Mouse (Mus musculus): ENCODE data around the gene Nek2. TPM values are rescaled to one million over a fixed set of nuclear protein-coding genes. Genes with fewer than 3 reads are reported as not detected.

Nek2 gene
- 10 to 100 TPM; 19.0 to 20.4 TPM for total RNA-seq (2021)
- long read RNA-seq, experiment 1, transcript Nek2-201 (8 exons, 3,227 nt) = major isoform, 8 of 21 reads
- long read RNA-seq, experiment 1, partial matches to known transcripts = 5 of 21 reads
- long read RNA-seq, experiment 1, other reads (novel, unspliced or antisense) = 8 of 21 reads
- long read RNA-seq, experiment 2, transcript Nek2-201 (8 exons, 3,227 nt) = major isoform, 40 of 57 reads
- long read RNA-seq, experiment 2, partial matches to known transcripts = 1 of 57 reads
- long read RNA-seq, experiment 2, other reads (novel, unspliced or antisense) = 16 of 57 reads

DNA sequence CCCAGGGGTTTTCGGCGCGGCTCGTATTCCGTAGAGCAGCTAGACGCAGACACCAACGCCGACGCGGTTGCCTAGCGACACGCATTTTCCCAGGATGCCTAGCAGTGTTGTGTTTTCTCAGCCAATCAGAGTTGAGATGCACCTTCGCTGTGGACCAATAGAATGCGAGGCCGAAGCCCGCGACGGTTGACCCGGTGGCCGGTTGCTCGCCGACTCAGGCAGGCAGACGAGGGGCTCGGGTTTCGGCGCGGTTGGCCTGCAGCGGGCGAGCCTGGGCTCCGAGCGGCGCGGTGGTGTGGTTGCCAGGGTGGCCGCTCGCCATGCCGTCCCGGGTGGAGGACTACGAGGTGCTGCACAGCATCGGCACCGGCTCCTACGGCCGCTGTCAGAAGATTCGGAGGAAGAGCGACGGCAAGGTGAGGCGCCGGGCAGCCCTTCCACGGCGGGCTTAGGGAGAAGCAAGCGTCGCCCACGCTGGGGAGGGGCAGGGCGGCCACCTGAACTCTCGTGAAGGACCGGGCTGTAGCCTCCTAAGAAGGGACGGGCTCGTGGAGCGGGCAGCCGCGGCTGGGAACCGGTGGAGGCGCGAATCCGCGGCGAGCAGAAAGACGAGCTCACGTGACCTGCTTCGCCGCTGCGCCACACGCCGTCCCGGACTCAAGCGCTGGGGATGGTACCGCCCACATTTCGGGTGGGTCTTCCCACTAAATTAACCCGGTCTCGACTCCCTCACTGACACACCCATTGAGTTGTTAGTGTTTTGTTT lies at the start of gene Nek2:
Nek2 (plus strand) TSS at position 119 of the 766 bp plus-strand sequence.
- DNase-seq (ENCODE audit: low spot score in 2 of 2) = peak; percentile 95 to 96

DNA sequence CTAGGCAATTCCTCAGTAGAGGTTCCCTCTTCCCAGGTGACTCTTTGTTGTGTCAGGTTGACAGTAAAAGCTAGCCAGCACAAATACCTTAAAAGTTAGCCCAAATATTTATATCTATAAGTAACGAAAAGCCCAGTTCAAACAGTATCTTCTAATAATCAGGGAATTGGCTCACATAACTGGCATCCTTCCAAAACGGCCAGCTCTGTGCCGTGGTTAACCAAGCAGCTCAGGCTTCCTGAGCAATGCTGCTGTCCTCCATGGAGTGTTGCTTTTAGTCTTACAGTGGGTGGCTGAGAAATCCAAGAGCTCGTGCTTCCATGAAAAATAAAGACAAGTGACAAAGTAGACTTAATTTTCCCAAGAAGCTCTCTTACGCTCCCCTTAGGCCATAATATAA lies 47.1 kb upstream of the Nek2 start:
- DNase-seq (ENCODE audit: low spot score in 2 of 2) = no peak

DNA sequence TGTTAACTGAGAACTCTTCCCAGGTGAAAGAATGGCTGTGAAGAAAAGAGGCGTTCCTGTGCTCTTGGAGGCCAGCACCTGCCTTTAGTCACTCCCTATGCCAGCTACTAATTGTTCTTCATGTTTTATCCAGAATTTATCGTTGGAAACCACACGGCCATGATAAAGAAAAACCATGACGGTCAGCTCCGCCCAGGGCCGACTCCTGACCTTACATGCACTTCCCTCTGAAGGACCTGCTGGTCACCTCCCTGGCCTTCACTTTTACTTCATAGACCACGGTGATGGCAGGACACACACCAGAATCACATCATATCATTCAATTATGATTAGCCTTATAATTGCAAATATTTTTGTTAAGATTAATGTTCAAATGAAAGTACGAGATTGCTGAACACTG lies 46.1 kb upstream of the Nek2 start:
- DNase-seq (ENCODE audit: low spot score in 2 of 2) = no peak

DNA sequence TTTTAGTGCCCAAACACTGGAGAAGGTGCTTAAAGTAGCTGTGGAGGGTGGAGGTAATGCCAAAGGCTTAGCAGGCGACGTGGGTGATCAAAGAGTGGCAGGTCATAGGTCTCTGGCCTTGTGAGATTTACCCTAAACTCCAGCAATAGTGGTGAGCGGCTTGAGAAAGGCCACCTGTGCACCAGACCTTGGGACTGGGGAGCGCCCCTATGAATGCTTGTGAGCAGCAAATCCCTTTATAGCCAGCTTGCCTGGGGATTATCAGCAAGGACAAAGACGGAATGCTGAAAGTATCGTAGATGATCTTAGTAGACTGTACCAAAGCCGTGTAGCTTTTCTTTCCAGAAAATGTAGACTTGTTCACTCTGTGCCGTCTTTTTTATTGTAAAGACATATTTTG lies 43.7 kb upstream of the Nek2 start:
- DNase-seq (ENCODE audit: low spot score in 2 of 2) = no peak

DNA sequence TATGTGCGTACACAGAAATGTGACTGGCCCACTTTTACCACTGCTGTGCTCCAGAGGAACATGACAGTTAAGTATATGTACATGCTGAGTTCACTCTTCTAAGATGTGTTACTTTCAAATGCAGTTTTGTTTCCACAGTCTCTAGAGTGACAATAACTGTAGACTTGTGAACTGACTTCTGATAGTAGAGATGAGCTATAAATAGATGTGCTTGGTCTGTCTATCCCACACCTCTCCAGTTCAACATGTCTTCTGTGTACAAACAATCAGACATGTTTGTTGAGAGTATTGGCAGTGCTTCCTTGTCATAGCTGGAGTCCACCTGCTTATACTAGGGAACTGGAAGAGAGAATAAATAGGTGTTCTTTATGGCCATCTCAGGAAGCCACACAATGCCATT lies 40.8 kb upstream of the Nek2 start:
- DNase-seq (ENCODE audit: low spot score in 2 of 2) = no peak

DNA sequence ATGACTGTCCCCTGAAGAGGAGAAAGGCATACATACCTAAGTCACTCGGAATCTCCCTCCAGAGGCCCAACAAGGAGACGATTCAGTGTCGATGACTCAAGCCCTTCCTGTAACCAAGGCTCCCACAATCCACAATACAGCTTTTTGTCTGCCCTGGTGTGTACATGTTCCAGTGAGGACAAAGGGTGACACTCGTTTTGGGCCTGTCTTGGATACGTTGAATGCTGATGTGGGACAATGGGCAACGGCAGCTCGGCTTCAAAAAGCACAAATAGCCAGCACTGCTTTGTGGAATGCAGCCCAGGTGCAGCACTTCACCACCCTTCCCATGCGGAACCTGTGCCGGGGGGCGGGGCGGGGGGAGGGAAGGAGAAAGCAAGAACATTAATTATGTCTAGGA lies 36.1 kb upstream of the Nek2 start:
- DNase-seq (ENCODE audit: low spot score in 2 of 2) = no peak

DNA sequence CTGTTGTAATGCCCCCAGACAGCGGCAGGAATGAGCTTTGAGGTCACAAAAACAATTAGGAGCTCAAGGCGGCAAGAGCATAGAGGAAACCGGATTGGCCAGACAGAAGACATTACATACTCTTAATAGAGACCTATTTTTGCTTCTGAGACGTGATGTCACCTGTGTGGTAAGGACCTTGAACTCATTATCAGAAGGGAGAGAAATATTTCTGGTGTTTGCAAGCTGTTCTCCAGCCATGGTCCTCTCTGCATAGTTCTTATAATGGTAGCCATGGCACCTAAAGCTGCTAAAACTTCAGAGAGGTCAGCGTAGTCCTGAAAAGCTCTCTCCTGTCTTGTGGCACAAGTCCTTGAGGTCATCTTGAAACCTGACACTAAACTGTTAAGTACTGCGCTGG lies 35.0 kb upstream of the Nek2 start:
- no peak for DNase-seq (ENCODE audit: low spot score in 2 of 2)

DNA sequence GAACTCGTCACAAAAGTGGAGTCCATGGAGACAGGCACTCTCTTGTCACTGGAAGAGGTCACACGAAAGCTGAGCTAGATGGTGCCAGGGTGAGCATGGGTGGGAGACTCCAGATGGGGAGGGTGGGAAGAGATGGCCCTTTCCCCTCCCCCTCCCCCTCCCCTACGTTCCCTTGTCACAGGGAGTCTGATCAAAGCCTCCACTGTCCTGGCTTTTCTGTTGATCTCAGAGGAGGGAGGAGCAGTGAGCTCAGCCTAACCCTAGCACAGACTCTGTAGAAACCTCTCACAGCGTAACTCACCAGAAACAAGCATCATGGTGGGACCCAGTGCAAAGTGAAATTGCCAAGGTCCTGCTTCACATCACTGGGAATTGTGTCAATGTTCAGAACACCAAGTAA lies 33.9 kb upstream of the Nek2 start:
- DNase-seq (ENCODE audit: low spot score in 2 of 2) = no peak

DNA sequence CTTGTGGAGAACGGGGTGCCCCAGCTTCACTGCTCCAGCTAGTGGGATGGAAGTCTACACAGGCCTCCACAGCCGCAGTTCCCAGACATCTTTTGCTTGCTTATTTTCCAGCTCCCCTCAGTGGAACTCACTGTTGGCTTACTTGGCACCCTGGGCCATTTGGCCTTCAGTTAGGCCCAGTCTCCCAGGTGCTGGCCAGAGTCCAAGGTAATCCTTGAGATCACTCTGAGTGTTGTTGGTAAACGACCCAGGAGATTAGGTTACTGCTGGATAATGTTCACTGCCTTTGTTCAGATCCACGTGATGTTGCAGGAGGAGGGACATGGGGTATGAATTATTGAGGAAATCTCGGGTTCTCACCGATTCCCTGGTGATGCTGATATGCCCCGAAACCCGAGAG lies 28.3 kb upstream of the Nek2 start:
- DNase-seq (ENCODE audit: low spot score in 2 of 2) = no peak

DNA sequence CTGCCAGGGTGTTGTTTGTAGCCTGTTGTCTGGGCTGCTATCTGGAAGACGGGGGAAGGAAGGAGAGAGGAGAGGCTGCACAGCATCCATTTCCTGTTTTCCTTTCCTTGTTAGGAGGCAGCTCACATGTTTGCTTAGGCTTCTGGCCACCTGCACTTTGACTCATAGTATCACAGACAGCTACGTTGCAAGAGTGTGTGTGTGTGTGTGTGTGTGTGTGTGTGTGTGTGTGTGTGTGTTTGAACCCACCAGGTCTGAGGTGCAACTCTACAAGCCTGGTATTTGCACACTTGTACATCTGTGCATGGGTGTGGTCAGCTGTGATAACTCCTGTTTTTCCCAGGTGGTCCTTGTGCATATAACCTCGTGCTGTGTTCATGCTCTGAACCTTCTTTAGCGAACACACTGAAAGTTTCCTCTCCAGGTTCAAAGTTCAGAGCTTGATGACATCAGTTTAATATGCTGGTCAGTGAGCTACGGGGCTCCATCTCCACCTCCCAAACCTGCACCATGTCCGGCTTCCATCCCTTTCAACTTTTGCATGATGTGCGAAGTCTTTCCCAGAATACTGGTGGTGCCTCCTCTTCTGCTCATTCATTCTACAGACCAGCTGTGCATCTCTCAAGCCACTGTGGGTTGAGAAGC lies 27.2 kb upstream of the Nek2 start:
- no peak for DNase-seq (ENCODE audit: low spot score in 2 of 2)

DNA sequence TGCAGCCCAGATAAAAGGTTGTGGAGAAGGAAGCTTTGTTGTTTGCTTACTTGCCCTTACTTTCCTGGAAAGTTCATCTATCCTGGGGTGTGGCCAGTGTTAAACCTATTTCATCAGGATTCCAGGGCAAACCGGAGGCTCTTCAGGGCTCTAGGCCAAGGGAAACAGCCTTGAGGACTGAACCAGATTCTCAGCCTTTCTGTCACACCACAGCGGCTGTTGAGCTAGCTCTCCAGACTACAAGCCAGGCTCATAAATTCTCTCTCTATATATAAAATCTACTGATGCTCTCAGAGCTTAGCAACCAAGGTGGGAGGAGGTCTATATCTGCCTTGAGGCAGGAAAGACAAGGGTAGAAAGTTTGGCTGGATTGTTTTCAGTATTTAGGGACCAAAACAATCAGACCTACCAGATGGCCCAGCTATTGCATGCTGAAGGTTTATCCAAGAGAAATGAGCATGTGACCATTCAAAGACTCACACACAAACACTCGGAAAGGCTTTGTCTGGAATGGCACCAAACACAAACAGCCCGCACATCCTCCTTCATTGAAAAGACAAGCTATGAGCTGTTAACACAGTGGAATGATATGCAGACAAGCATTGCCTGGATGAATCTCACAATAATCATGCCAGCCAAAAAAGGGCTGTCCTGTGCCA lies 24.9 kb upstream of the Nek2 start:
- no peak for DNase-seq (ENCODE audit: low spot score in 2 of 2)

DNA sequence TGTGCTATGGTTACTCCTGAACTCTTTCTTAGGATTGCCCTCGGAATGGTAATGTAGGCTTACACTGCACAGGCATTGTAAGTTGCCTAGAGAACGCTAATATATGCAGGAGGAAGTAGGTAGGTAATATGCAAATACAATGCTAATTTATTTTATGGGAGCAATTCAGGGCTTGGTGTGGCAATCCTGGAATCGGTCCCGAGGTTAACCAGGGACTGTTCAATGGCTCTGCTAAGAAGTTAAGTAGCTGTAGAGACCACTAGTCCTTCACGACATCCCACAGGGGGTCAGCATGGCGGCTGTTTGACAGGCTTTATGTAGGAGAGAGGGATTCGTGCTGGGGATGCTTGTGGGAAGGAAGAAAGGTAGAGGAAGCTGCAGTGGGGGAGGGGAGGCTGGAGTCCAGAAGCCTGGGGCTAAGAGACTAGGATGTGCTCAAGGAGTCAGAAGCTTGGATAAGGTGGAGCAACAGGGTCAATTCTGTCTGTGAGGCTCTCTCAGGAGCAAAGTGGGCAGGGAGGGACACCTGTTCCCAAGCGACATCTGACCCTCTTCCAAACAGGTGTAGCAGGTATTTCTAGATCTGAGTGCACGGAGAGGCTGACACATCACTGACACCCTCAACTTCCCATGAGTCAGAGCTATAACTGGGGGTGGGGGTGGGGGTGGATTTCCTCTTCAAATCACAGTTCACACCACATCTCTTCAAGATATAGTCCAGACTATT lies 19.0 kb upstream of the Nek2 start:
- no peak for DNase-seq (ENCODE audit: low spot score in 2 of 2)

DNA sequence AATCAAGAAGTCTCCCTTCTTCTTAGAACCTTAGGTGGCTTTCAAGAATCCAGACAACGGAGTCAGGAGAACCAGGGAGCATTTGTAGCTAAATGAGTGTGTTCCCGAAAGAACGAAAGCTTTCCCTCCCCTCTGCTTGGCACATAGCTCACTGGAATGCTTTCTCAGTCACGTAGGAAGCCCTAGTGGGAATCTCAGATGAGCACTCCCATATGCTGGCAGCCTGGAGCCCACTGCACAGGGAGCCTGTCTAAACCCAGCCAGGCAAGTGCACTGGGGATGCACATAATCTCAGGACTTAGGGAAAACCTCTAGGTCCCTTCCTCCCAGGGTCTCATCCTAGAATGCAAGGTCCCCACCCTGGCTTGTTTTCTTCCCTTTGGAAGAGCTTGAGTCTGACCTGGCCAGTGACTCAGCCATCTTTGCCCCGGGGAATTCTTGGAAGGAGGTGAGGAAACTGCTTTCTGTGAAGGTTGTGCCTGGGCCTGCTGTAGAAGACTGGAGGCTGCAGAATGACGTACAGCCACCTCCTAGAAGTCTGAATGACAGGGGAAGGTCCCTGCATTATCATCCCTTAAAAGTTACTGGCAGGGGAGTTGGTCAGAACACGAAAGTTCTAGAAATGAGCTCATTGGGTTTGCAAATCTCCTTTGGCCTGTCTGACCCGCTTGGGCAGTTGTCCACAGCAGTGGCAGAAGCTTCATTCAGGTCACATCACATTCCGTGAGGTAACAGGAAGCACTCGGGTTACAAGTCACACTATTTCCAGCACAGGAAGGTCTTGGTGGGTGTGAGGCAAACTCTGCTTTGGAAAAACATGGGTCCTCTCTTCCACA lies 18.2 kb upstream of the Nek2 start:
- no peak for DNase-seq (ENCODE audit: low spot score in 2 of 2)

DNA sequence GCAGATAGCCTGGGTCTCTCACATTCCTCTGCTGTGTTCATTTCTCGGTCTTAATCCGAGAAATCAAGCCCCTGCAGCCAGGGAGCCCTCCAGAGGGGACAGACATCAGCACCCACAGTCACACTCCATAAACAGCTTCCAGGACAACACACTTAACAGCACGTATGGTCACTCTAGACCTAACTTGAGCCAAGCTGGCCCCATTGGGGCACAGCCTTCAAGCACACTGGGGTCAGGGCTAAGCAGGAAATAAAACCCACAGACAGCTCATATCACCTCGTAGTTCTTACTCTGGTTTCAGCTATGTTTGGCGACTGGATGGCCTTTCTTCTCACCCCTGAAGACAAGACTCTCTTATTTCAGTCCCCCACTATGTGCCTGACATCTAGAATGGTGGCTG lies 16.5 kb upstream of the Nek2 start:
- no peak for DNase-seq (ENCODE audit: low spot score in 2 of 2)

DNA sequence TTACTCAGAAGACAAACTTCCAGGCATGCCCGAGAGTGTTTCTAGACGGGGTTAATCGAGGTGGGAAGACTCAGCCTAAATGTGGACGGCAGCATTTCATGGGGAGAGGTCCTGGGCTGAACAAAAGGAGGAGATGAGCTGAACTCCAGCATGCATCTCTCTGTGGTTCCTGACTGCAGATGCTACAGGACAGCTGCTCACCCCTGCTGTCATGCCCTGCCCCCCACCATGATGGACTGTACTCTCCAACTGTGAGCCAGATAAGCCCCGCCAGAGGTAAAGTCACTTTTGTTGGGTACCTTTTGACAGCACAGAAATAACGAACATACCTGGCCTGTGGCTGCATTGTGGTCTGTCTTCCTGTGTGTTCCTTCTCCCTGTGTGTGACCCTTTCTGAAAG lies 15.5 kb upstream of the Nek2 start:
- DNase-seq (ENCODE audit: low spot score in 2 of 2) = no peak

DNA sequence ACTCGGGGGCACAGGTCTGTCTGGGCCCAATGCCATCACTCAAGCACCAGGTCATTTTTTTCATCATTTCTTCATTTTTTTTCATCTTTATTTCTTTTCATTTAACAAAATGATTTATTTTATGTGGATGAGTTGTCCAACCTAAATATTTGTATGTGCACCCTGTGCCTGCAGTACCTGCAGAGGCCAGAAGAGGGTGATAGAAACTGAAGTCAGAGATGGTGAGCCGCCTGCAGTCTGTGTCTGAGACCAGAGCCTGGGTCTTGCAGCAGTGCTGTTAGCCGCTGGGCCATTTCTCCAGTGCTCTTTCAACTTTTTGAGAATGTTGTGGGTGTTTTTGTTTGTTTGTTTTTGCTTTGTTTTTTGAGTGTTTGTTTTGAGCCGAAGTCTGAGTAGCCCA lies 14.5 kb upstream of the Nek2 start:
- no peak for DNase-seq (ENCODE audit: low spot score in 2 of 2)

DNA sequence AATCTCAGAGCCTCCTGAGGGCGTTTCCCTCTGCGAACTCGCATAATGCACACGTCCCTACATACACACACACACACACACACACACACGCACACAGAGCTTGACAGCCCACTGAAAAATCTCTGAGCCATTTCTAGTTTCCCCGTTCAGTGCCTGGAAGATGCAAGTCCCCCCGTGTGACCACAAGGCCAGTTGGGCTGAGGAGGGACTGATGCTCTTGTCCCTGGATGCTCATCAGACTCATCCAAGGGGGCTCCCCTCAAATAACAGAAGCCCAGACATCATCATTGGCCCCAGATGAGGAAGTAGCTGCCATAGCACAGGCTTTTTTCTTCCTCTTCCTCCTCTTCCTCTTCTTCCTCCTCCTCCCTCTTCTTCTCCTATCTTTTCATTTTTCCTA lies 13.3 kb upstream of the Nek2 start:
- DNase-seq (ENCODE audit: low spot score in 2 of 2) = no peak

DNA sequence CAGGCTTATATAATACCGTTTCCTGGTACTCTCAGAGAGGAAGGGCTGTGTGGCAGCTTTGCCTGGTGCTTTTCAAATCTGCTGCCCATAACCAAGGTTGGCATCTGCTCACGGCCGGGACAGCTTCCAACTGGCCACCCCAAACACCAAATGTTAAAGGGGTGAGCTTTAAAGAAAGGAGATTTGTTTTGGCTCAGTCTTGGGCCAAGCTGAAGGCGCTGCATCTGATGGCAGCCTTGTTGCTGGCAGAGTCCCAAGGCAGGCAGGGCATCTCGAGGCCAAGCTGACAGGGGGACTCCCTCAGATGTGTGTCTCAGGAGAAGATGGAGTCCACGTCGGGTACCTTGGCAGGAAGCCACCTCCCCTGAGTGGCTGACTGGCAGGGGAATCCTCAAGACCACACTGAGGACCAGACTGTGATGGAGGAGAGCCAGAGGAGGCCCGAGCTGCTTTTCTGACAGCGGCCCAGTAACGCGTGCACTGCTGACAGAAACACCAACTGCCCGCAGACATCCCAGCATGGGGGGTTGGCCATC lies 12.5 kb upstream of the Nek2 start:
- DNase-seq (ENCODE audit: low spot score in 2 of 2) = no peak

DNA sequence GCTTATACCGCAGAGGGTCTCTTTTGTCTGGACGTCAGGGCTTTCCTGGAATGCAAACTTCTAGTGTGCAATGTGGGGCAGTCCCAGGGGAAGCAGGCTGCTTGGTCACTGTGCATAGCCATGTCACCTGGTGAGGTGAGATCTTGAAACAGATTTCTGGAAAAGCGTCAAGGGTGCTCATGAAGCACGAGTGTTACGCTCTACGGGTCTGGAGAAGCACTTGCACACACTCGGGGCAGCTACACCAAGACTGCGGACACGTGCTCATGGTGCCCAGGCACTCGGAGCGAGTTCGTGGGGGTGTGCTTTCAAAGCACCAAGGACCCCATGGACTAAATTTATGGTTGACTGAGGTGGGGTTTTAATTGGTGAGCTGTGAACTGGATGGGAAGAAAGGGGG lies 9.5 kb upstream of the Nek2 start:
- no peak for DNase-seq (ENCODE audit: low spot score in 2 of 2)

All from adrenal gland, postnatal 4 days (tissue).